Comparison of ENCODE assay signal across 14 mouse cellular contexts in the genomic region with DNA sequence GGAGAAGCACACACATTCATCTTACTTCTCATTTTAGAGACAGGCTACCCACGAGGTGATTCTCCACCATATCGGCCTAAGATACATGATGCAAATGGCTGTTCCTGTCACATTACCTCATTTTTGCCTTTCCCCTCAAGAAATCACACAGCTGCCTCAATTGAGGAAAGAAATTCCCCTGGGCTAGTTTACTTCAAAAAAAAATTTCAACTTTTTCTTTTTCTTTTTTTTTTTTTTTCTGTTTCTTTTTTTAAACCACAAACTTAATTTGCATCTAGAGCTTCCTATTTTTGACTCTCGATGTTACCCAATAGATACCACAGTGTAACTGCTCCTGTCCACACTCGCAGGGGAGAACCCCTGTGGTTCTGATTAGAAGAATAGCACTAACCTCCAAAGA. TPM values are rescaled to one million over a fixed set of nuclear protein-coding genes. Genes with fewer than 3 reads are reported as not detected.
DNase-seq lines count a peak whose midpoint lies in the region; TF ChIP-seq lines count a peak whose summit lies in the region.
"Had no signal": no experiment of that assay in that cellular context is flagged by ENCODE, and none has a peak within 500 bp of the region (broad histone marks: within the 10 kb centered on the region; RNA-seq: fewer than 3 reads in every experiment).

No protein-coding gene starts in this region.

- peaks cover 26% of the 10 kb centered on the region for H3K4me1 ChIP-seq in bone marrow macrophage, adult 2 months (ENCODE audit: control insufficient read depth, insufficient read depth, low read length)
- H3K4me1 ChIP-seq in megakaryocyte, embryonic 14.5 days, result peaks cover 27% of the 10 kb centered on the region
- H3K4me1 ChIP-seq: intestine, embryonic 15.5 days; lung, embryonic 15.5 days; neural tube, embryonic 15.5 days had no signal

- H3K27me3 ChIP-seq in megakaryocyte, embryonic 14.5 days (replicated peaks), result peaks cover 11% of the 10 kb centered on the region
- H3K27me3 ChIP-seq: intestine, embryonic 15.5 days; lung, embryonic 15.5 days; neural tube, embryonic 15.5 days had no signal

- no peak for TF ChIP-seq POLR2A in bone marrow macrophage, adult 2 months (IDR thresholded peaks at IDR 0.05; ENCODE audit: borderline replicate concordance, low read depth, low read length)

- no peaks in the 10 kb centered on the region for H3K36me3 ChIP-seq in megakaryocyte, embryonic 14.5 days (replicated peaks; ENCODE audit: low read length)
- H3K36me3 ChIP-seq: intestine, embryonic 15.5 days; lung, embryonic 15.5 days; neural tube, embryonic 15.5 days had no signal

- H3K4me3 ChIP-seq in bone marrow macrophage, adult 2 months (ENCODE audit: insufficient read depth, low read length), result no peak overlapping the region
- peak overlapping the region; percentile 23 for H3K4me3 ChIP-seq in megakaryocyte, embryonic 14.5 days (replicated peaks)
- H3K4me3 ChIP-seq: intestine, embryonic 15.5 days; lung, embryonic 15.5 days; neural tube, embryonic 15.5 days had no signal

- peak overlapping the region; percentile 90 for H3K27ac ChIP-seq in bone marrow macrophage, adult 2 months (ENCODE audit: insufficient read depth, low read depth, low read length)
- H3K27ac ChIP-seq: intestine, embryonic 15.5 days; lung, embryonic 15.5 days; neural tube, embryonic 15.5 days had no signal

- TF ChIP-seq CTCF in bone marrow macrophage, adult 2 months (IDR thresholded peaks at IDR 0.05; ENCODE audit: low read depth, low read length), result no peak

- DNase-seq in A20 (ENCODE audit: low read depth, low spot score), result peak; percentile 84
- peak; percentile 24 for DNase-seq in CD4-positive helper T cell, adult 2 months (ENCODE audit: low read depth, low spot score)
- DNase-seq in cerebellum, adult 18-20 months, result no peak
- DNase-seq in thymus, postnatal 25 days, result no peak
- DNase-seq in frontal cortex, postnatal 10 days (ENCODE audit: low spot score in 2 of 2), result no peak
- DNase-seq: adrenal gland, adult 2 months; heart, postnatal 14 days; kidney, postnatal 10 days; left cerebral cortex, postnatal 4 days had no signal

- no peaks in the 10 kb centered on the region for H3K9me3 ChIP-seq in megakaryocyte, embryonic 14.5 days
- H3K9me3 ChIP-seq: intestine, embryonic 15.5 days; lung, embryonic 15.5 days; neural tube, embryonic 15.5 days had no signal

RNA-seq across cellular contexts. Expression of gene Tet2, which starts 38.0 kb away (rescaled TPM):
- polyA plus RNA-seq in bone marrow macrophage, adult 2 months (2012; ENCODE audit: insufficient read depth, insufficient read length, missing spikeins), result 84.9 and 106 TPM in 2 replicates
- 1.8 TPM in 1 of 2 replicates, not detected in the other for polyA plus RNA-seq in megakaryocyte, embryonic 14.5 days (2012; ENCODE audit: insufficient read depth, low replicate concordance)

Comparison
In these comparisons a context has a peak if more than half of its experiments do, and no peak if none do; other contexts are left out.
1. DNase-seq: peak in A20 (single experiment) and CD4-positive helper T cell, adult 2 months (single experiment); none in cerebellum, adult 18-20 months (0 of 2), thymus, postnatal 25 days (single experiment) and frontal cortex, postnatal 10 days (0 of 2).
2. RNA of gene Tet2, which starts 38.0 kb away (polyA plus RNA-seq): 84.9 to 106 TPM in bone marrow macrophage, adult 2 months; 1.8 TPM in megakaryocyte, embryonic 14.5 days; every median in the first group is over 10 times any median in the second.